Mouse (Mus musculus) kidney, embryonic 14.5 days (tissue): ENCODE results near the gene Zfp644. TPM values are rescaled to one million over a fixed set of nuclear protein-coding genes. Genes with fewer than 3 reads are reported as not detected.

Source experiments
- ATAC-seq: fragments of 200-750 bp; cut with Nextera tagmentation; 2 replicates; pipeline ENCODE4 v1.8.0; 2017; ENCODE audit warnings: moderate number of reproducible peaks, mild to moderate bottlenecking, moderate TSS enrichment, moderate library complexity; ENCODE audit not compliant: low FRiP score, low TSS enrichment
- H3K27ac ChIP-seq: fragments of 300-500 bp; sonication (generic); 2 replicates; pipeline ENCODE4 v1.5.1; 2014; ENCODE audit warnings: low read depth, mild to moderate bottlenecking, low read length, moderate library complexity, mixed read lengths
- H3K27me3 ChIP-seq: fragments of 300-500 bp; sonication (generic); 2 replicates; pipeline ENCODE4 v1.6.1; 2014; ENCODE audit warnings: mild to moderate bottlenecking, low read length; ENCODE audit not compliant: control insufficient read depth, insufficient read depth
- H3K36me3 ChIP-seq: fragments of 300-500 bp; sonication (generic); 2 replicates; pipeline ENCODE4 v1.6.1; 2014; ENCODE audit warnings: low read length, mixed read lengths; ENCODE audit not compliant: control insufficient read depth, insufficient read depth
- H3K4me1 ChIP-seq: fragments of 300-500 bp; sonication (generic); 2 replicates; pipeline ENCODE4 v1.6.1; 2014; ENCODE audit warnings: low read length, mixed read lengths; ENCODE audit not compliant: control insufficient read depth, insufficient read depth
- H3K4me2 ChIP-seq: fragments of 300-500 bp; sonication (generic); replicated peaks from 2 replicates; pipeline ENCODE4 v1.6.1; 2014; ENCODE audit warnings: low read depth, mild to moderate bottlenecking, low read length
- H3K4me3 ChIP-seq: fragments of 300-500 bp; sonication (generic); 2 replicates; pipeline ENCODE4 v1.5.1; 2014; ENCODE audit warnings: mild to moderate bottlenecking, low read length
- H3K9ac ChIP-seq: fragments of 300-500 bp; sonication (generic); 2 replicates; pipeline ENCODE4 v1.6.1; 2014; ENCODE audit warnings: low read depth, mild to moderate bottlenecking, low read length, moderate library complexity
- H3K9me3 ChIP-seq: fragments of 300-500 bp; sonication (generic); 2 replicates; pipeline ENCODE4 v1.6.1; 2016; ENCODE audit warnings: low read length; ENCODE audit not compliant: control insufficient read depth
- WGBS: fragments of 180-500 bp; shearing (Covaris S2); extraction: QIAGEN DNeasy Blood & Tissue Kit; methylation state at CpG from one replicate; pipeline ENCODE4 v1.1.7; 2014; 5-methylcytosine and 5-hydroxymethylcytosine counted together
- polyA plus RNA-seq: library from polyadenylated mRNA; unstranded; fragments of >200 nt; fragmentation: Nextera tagmentation; extraction: Ambion mirVana; gene quantifications from 2 replicates; pipeline ENCODE4 v1.2.1, GENCODE M21; 2014

The Zfp644 gene
- polyA plus RNA-seq, 1 experiment from 2014 or later, result 107 TPM

DNA sequence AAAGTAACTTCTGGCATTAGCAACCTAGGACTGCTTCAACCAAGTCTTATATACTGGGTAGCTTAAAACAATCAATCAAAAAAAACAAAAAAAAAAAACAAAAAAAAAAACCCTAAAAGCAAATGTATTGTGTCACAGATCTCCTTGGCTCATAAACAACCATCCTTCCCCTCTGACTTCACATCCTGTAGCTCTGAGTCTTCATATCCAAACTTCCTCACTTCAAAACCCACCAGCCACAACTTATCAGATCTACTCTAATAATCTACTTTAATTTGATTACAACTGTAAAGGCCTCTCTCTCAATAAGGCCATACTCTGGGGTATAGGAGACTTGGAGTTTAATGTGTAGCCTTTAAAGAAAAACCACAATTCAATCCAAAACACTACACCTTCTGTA is 47.1 kb downstream of the Zfp644 start:
- no peak for ATAC-seq
- Histone ChIP-seq H3K4me2 (no peak overlapping the region), H3K9ac (no peak overlapping the region), H3K27me3 (no peaks in the 10 kb centered on the region), H3K27ac (no peak overlapping the region), H3K36me3 (peaks cover 8% of the 10 kb centered on the region; the same call in 1 of the 2 replicates), H3K4me1 (no peaks in the 10 kb centered on the region), H3K4me3 (no peak overlapping the region), H3K9me3 (no peaks in the 10 kb centered on the region)

DNA sequence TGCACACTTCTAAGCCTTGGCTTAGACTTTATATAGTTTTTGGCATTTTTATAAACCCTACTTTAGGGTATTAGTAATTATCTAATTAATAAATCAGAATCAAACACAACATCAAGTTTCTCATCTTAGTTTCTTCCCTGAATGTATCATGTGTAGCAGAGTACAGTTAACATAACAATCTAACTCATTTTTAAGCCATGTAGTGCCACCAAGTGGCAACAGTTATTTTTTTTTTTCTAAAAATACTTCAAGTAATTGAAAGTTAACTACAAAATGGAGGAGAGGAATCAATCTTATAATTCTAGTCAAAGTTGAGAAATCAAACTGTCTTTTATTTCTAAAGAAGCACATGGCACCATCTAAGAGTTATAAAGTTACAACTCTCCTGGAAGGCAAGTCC is 47.6 kb downstream of the Zfp644 start:
- no peak overlapping the region for H3K9ac ChIP-seq
- H3K9me3 ChIP-seq, result no peaks in the 10 kb centered on the region
- H3K27ac ChIP-seq, result no peak overlapping the region
- no peak for ATAC-seq
- H3K4me3 ChIP-seq, result no peak overlapping the region
- H3K4me1 ChIP-seq, result no peaks in the 10 kb centered on the region
- no peak overlapping the region for H3K4me2 ChIP-seq
- H3K27me3 ChIP-seq, result no peaks in the 10 kb centered on the region
- peaks cover 5% of the 10 kb centered on the region; the same call in 1 of the 2 replicates for H3K36me3 ChIP-seq

DNA sequence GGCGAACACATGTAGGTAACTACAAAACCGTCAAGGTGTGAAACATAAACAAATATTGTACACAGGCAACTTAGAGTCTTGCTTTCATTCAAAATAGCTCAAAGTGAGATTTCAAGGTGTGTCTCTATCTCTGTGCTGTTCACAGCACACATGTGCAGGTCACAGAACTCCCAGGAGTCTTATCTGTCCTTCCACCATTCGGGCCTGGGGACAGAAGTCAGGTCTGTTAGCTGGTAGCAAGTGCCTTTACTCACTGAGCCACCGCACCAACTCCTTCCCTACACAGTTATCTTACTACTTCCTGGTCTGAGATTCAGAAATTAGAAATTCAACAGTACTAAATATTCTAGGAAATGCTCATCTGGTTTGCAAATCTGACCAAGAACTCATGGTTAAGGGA is 53.7 kb downstream of the Zfp644 start:
- WGBS, result 64% methylated on average over 4 of the region's 4 CpGs

DNA sequence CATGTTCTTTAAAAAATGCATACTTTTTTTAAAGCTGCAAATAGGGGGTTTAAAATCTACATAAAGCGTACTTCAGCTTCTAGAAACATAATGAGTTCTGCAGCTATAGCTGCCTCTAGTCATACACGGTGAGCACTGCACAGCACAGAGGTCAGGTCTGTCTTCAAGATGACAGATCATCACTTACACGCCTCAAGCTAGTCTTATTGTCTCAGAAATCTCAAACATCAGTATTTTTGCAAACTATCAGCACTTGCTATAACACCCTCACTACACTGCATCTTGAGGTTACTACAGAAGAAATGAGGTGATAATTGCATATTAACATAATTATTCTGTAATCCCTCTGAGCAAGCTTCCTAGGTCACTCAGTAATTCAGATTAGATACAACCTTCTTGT is 55.2 kb downstream of the Zfp644 start:
- Histone ChIP-seq H3K4me1 (0 out of 2 replicates have a peak, but pooled peaks cover 3% of the 10 kb centered on the region), H3K4me2 (no peak overlapping the region), H3K27me3 (no peaks in the 10 kb centered on the region), H3K36me3 (peaks cover 15% of the 10 kb centered on the region), H3K27ac (no peak overlapping the region), H3K4me3 (no peak overlapping the region), H3K9me3 (no peaks in the 10 kb centered on the region), H3K9ac (no peak overlapping the region)
- no peak for ATAC-seq
- WGBS, result 89% methylated on average over 3 of the region's 3 CpGs

More for the DNA sequence above, 53.7 kb downstream of the Zfp644 start:
- Histone ChIP-seq H3K4me1 (0 out of 2 replicates have a peak, but pooled peaks cover 3% of the 10 kb centered on the region), H3K27ac (no peak overlapping the region), H3K36me3 (no peaks in the 10 kb centered on the region; the same call in 1 of the 2 replicates), H3K9ac (no peak overlapping the region), H3K4me3 (no peak overlapping the region), H3K27me3 (no peaks in the 10 kb centered on the region), H3K9me3 (no peaks in the 10 kb centered on the region), H3K4me2 (no peak overlapping the region)
- no peak for ATAC-seq

DNA sequence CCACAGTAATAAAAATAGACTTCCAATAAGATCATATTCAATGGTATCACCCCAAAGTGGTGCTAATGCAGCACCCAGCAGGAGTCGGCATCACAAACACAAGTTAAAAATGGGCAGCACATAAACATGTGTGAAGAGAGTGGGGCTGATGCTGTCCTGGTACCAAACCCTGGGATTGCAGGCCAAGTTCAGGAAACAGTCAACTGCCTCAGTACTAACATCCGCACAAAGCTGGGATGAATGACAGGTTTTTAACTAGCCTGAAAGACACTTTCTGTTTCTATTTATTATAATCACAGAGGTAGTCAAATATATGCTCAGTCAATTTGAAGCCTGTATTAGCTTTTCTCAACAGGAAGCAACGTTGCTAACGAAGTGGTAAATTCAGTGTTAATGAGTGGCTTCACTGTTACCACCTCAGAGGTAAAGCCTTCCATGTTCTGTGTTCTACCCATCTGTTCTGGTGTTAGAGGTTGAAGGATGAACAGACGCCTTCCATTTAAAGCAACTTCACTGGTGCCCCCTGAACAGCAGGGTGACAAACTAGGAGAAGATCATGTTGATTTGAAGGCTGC is 56.8 kb downstream of the Zfp644 start:
- 86% methylated on average over 5 of the region's 5 CpGs for WGBS
- no peak for ATAC-seq
- H3K27ac ChIP-seq, result no peak overlapping the region
- no peak overlapping the region for H3K4me2 ChIP-seq
- 0 out of 2 replicates have a peak, but pooled peaks cover 3% of the 10 kb centered on the region for H3K4me1 ChIP-seq
- no peaks in the 10 kb centered on the region for H3K27me3 ChIP-seq
- no peak overlapping the region for H3K4me3 ChIP-seq
- no peaks in the 10 kb centered on the region for H3K9me3 ChIP-seq
- H3K9ac ChIP-seq, result no peak overlapping the region
- H3K36me3 ChIP-seq, result peaks cover 30% of the 10 kb centered on the region

DNA sequence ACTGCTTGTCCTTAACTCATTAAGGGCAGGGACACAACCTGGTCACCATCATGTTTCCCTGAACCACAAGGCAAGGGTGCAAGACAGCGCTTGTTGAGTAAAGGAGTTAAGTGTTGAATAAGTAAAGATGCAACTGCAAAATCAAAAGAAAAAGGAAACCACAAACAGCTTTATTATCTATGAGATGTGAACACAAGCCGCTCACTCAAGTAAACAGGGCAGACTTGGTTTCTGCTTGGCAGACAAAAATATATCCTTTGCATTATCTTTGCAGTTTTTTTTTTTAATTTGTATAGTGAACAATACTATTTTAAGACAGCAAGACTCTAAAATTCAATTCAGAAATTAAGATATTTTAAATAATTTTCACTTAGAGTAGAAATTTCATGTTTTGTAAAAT is 57.5 kb downstream of the Zfp644 start:
- H3K4me3 ChIP-seq, result no peak overlapping the region
- H3K4me2 ChIP-seq, result no peak overlapping the region
- H3K27me3 ChIP-seq, result no peaks in the 10 kb centered on the region
- H3K9ac ChIP-seq, result no peak overlapping the region
- 0 out of 2 replicates have a peak, but pooled peaks cover 3% of the 10 kb centered on the region for H3K4me1 ChIP-seq
- no peaks in the 10 kb centered on the region for H3K9me3 ChIP-seq
- H3K27ac ChIP-seq, result no peak overlapping the region
- peaks cover 36% of the 10 kb centered on the region for H3K36me3 ChIP-seq
- WGBS, result 93% methylated on average over 2 of the region's 2 CpGs
- ATAC-seq, result no peak

DNA sequence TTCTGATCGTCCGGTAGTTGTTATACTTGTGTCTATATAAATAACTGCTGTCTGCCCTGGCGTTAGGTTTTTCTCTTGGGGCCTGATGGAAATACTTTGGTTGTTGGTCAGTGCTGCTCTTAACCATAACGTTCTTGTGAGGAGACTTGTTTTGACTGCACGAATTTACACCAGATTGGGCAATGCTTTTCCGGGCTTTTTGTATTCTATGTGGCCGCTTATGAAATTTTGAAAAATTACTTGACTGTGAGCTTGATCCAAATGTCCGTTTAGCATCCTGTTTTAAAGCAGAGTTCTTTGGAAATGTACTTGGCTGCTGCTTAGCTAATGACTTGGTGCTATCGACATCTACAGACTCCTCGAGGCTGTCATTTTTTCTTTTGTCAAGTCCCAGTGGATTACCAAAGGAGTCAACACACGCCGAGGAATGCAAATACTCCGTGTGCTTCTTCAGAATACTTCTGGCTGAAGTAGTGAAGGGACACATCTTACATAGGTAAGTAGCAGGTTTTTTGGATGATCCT is 60.6 kb downstream of the Zfp644 start:
- H3K27ac ChIP-seq, result no peak overlapping the region
- H3K36me3 ChIP-seq, result peaks cover 43% of the 10 kb centered on the region
- H3K27me3 ChIP-seq, result no peaks in the 10 kb centered on the region
- H3K4me3 ChIP-seq, result no peak overlapping the region
- H3K9me3 ChIP-seq, result no peaks in the 10 kb centered on the region
- no peak overlapping the region for H3K4me2 ChIP-seq
- WGBS, result 94% methylated on average over 13 of the region's 13 CpGs
- no peak for ATAC-seq
- H3K4me1 ChIP-seq, result no peaks in the 10 kb centered on the region
- no peak overlapping the region for H3K9ac ChIP-seq

DNA sequence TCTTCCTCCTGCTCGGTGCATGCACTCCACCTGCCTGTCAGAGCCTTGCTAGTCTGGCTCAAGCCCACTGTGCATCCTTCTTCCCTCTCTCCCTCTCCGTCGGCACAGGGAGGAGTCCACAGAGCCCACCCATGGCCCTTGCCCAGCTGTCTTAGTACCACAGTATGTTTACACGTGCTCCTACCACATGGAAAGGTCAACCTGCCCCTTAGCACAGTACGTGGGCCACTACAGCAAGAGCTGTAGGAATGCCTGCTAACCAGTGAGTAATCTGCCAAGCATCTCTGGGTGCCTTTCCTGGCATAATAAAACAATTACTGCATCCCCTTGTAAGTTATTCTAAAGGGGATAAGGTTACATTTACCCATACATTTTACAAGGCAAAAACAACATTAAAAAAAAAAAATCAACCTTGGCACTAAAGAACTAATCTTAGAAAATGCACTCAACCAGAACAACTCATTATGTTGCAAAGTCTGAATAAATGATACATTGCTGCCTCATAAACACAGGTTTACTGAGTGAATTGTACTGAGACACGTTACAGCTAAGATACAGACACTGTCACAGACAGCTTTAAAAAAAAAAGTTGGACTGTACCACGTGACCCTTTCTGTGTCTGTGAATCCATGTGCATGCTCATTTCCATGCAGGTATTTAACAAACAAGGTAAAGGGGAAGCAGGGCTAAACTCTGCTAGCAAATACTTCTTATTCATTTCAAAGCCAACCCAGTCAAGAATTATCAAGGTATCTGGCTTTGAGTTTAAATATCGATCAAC is 68.5 kb downstream of the Zfp644 start:
- Histone ChIP-seq H3K4me2 (no peak overlapping the region), H3K9ac (no peak overlapping the region), H3K36me3 (peaks cover 15% of the 10 kb centered on the region; the same call in 1 of the 2 replicates), H3K4me1 (no peaks in the 10 kb centered on the region), H3K4me3 (no peak overlapping the region), H3K27ac (no peak overlapping the region), H3K9me3 (no peaks in the 10 kb centered on the region), H3K27me3 (no peaks in the 10 kb centered on the region)
- 60% methylated on average over 8 of the region's 8 CpGs for WGBS
- no peak for ATAC-seq

DNA sequence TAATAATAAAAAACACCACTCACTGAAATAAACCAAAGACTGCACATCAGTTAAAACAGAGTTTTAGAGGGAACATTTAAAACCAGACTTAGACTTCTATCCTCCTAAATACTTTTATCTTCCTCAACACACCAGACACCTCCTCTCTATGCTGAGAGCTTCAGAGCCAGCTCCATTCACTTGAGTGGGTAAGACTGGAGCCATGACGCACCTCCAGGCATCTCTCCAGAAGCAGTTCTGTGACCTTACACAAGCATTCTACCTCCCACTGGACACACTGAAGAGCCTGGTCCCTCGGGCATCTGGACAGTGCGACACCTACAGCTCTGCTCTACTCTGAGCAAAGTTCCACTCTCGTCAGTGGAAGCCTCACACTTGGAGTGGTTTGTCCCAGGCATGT is 73.8 kb downstream of the Zfp644 start:
- WGBS, result 94% methylated on average over 4 of the region's 4 CpGs
- Histone ChIP-seq H3K4me3 (no peak overlapping the region), H3K27me3 (no peaks in the 10 kb centered on the region), H3K4me2 (no peak overlapping the region), H3K9me3 (no peaks in the 10 kb centered on the region), H3K9ac (no peak overlapping the region), H3K36me3 (peaks cover 38% of the 10 kb centered on the region), H3K27ac (no peak overlapping the region), H3K4me1 (no peaks in the 10 kb centered on the region)
- ATAC-seq, result no peak
